Mouse (Mus musculus): ENCODE data around the gene Smc3.

GRCm38 (mm10) chr19:53647301-53647700, 47.1 kb downstream of the Smc3 start:
- no peak for TF ChIP-seq CTCF (IDR thresholded peaks at IDR 0.05; ENCODE audit: low read depth)
- no peak for TF ChIP-seq EP300 (IDR thresholded peaks at IDR 0.05; ENCODE audit: low read depth)
